Mouse (Mus musculus): Measurements from ENCODE around the gene Pdcd1lg2.

DNA sequence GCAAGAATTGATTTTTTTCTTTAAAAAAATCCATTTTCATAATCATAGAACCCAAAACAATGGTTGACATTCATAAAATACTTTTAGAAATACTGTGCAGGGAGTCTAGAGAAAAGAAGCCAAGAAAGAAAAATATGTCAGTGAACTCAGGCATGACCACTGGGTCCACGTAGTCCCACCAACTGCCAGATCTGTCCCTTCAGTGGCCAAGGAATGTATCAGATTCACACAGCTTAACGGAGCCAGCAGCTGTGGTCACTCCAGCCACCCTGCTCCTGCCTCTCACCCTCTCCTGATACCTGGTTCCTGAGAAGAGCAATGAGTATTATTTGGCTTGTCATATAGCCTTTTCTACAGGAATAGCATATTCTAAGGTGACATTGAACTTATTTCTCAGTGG is 72.7 kb downstream of the Pdcd1lg2 start:
- TF ChIP-seq POLR2A (IDR thresholded peaks at IDR 0.05; ENCODE audit: control insufficient read depth, low read depth, low read length): no peak
- TF ChIP-seq CTCF (IDR thresholded peaks at IDR 0.05; ENCODE audit: control insufficient read depth, insufficient read depth, insufficient replicate concordance, low read depth, low read length): no peak

Data from testis, adult 2 months (tissue).